Mouse (Mus musculus) liver, adult (tissue): Measurements from ENCODE around the gene Vac14.

ENCODE experiments used
- GATA4 ChIP-seq: IDR thresholded peaks from 2 replicates; pipeline ENCODE4 v1.6.1; 2014; ENCODE audit warnings: mild to moderate bottlenecking, low read length; ENCODE audit not compliant: insufficient replicate concordance

Vac14 gene

GRCm38 (mm10) chr8:110618391-110619207, at the start of gene Vac14:
Gene Vac14 (plus strand): TSS chr8:110618585.
- no peak; the same call in 1 of the 2 replicates for TF ChIP-seq GATA4

- no peak for TF ChIP-seq GATA4
These were observed 25.7 kb upstream of the Vac14 start for GRCm38 (mm10) chr8:110592641-110593040.

DNA sequence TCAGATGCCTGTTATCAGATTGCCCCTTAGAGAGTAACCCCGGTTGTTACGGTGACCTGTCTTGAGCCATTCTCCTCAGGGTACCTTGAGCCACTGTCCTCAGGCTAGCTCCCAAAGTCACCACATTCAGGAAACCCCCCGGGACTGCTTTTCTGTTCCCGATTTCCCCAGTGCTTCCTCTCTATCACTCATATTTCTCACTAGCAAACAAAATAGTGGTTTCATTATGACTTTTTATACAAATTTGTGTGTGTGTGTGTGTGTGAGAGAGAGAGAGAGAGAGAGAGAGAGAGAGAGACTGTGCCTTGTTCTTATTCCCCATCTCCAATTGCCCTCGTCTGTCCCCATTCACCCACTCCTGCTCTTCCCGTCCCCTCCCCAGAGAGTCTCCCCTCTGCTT, 24.2 kb upstream of the Vac14 start:
- TF ChIP-seq GATA4 = no peak

GRCm38 (mm10) chr8:110604556-110604955, 13.8 kb upstream of the Vac14 start:
- TF ChIP-seq GATA4 = no peak

GRCm38 (mm10) chr8:110605401-110606015, 12.9 kb upstream of the Vac14 start:
- TF ChIP-seq GATA4 = no peak

DNA sequence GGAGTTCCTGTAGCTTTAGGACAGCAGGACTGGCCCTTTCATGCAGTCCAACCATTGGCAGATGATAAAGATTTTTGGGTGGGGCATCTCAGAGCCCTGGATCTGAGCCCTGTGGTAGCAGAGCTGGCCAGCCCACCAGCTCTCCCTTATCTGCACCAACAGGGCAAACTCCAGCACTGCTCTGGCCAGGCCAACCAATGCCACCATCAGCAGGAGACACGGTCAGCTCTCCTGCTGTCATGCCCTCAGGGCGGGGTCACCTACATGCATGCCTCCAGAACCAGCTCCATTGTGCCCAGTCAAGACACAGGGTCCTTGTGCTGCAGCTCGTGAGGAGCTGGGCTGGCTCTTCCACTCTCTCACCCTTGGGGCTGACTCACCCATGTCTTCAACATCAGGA, 2.7 kb upstream of the Vac14 start:
- TF ChIP-seq GATA4 = peak; percentile 57; the same call in 1 of the 2 replicates

DNA sequence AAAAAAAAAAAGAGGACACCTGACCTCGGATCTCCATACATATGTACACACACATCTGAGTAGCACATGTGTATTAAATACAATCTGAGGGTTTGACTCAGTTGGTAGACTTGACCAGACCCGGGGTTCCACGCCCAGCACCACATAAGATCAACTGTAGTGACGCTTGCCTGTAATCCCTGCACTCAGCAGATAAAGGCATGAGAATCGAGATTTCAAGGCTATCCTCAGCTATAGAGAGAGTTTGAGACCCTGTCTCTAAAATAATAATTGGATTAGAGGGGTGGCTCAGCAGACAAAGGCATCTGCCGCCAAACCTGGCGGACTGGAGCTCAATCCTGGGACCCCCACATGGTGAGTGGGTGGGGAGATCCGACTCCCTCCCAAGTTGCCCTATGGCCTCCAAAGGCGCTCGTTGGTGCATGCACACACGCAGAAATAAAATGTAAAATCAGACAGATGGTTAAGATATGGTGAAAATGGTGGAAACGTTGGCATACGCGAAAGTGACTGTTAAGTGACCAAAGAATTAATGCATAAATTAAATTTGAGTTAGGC, 505 bp upstream of the Vac14 start:
- no peak for TF ChIP-seq GATA4

GRCm38 (mm10) chr8:110619208-110619574, 806 bp downstream of the Vac14 start:
- TF ChIP-seq GATA4 = no peak

- TF ChIP-seq GATA4 = no peak
These were observed 1.5 kb downstream of the Vac14 start for GRCm38 (mm10) chr8:110619919-110620318.

DNA sequence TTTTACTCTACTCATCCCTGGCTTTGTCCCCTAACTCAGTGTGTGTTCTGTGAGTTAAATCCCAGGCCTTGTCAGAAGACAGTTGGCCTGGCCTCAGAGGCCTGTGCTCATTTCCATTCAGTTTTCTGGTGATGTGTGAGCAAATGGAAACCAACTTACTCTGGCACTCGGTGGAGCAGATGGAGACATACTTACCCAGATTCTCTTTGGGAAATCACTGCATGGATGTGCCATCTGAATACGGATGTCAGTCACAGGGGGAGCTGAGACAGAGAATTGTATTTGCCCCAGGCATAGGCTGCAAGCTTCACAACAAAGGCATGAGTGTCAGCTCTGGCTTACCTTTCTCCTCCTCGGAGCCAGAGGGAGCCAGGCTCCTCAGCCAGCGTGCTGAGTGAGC, 8.0 kb downstream of the Vac14 start:
- no peak for TF ChIP-seq GATA4

DNA sequence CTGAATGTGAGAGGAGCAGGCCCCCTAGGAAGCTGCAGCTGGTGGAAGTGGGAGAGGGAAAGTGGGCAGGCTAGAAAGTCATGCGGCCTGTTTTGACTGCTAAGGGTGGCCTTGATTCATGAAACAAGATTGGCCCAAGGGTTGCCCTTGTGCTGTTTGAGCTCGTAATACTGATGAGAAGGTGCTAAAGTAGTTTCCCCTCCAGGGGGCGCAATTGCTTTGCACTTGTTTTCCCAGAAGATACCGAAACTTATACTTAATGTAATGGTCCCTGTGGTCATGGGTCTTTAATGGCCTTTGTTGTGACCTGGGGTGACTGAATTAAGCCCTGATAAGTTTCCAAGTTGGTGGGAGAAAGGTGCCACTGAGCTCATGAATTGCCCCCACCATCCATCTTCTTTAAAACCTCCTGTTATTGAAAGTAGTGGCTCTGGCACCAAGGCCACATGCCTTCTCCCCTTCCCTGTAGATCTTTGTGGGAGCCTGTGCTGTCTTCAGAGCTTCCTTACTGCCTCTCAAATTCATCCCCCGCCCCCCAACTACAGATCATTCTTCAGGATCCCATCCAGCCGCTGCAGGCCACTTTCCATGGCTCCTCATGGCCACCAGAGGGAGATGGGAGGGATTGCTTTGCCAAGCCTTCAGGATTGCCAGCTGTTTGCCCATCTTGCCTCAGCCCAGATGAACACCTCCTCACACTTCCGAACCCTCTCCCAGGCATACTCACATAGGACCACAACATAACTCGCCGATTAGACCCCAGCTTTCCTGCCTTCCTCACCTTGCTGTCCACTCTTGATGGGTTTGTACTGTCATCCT, 11.1 kb downstream of the Vac14 start:
- no peak for TF ChIP-seq GATA4

- TF ChIP-seq GATA4 = no peak
These were observed 11.7 kb downstream of the Vac14 start for GRCm38 (mm10) chr8:110630079-110630478.

DNA sequence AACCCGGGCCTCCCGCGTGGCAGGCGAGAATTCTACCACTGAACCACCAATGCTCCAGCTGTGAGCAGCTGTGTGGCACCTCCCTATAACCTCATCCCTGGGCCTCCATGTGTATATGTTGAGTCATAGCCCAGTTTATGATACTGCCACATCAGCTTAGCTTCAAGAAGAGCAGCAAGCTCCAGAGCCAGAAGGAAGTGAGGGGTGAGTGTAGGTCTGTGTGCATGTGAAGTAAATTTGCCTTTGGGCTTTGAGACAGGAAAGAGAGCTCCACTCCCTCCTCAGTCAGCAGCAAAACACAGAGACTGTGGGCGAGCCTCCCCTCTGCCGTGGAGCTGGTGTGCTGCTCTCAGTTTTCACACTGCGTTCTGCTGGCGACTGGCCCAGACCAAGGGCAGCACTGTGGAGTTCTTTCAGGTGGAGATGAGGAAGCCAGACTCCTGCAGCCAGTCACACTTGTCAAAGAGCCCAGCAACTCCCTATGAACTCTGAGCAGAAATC, 12.2 kb downstream of the Vac14 start:
- TF ChIP-seq GATA4 = no peak

GRCm38 (mm10) chr8:110631201-110631600, 12.8 kb downstream of the Vac14 start:
- no peak for TF ChIP-seq GATA4

DNA sequence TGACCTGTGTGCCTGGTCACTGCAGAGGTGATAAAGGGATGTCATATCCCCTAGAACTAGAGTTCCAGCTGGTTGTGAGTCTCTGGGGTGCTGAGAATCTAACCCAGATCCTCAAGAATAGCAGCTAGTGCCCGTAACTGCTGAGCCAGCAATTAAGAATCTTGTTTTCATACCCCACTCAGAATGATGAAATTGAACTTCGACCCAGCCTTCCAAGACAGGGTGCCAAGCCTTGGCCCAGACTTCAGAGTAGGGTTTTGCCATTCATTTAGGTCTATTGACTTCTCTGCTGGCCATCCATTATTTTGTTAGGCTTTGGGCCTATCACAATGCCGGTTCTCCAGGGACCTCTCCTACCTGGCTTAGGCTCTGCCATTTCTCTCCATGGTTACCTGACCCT, 15.4 kb downstream of the Vac14 start:
- TF ChIP-seq GATA4 = no peak
